Mouse (Mus musculus) testis, adult 2 months (tissue): Measurements from ENCODE around the gene Ano9.

Source experiments
- CTCF ChIP-seq: fragments of 200-500 bp; IDR thresholded peaks from 2 replicates; pipeline ENCODE4 v1.5.1; 2012; ENCODE audit warnings: low read depth, mild to moderate bottlenecking, inconsistent platforms, low read length, moderate library complexity; ENCODE audit not compliant: control insufficient read depth, insufficient read depth, insufficient replicate concordance
- POLR2A ChIP-seq: fragments of 200-500 bp; IDR thresholded peaks from 2 replicates; pipeline ENCODE4 v1.6.1; 2012; ENCODE audit warnings: low read depth, mild to moderate bottlenecking, inconsistent platforms, low read length, moderate library complexity; ENCODE audit not compliant: control insufficient read depth

- TF ChIP-seq CTCF: no peak
- peak; percentile 52; the same call in 1 of the 2 replicates for TF ChIP-seq POLR2A
These were observed 5.3 kb upstream of the Ano9 start for GRCm38 (mm10) chr7:141122689-141123516.
